Mouse (Mus musculus): ENCODE data around the gene Gm29427.
A peak's percentile ranks its signal among the peaks of the same experiment; 100 is the strongest.
"Not testable (repeated sequence)": the region's sequence is repeated elsewhere in the genome, so short reads cannot be mapped to it uniquely, and the experiment has no call there.

The Gm29427 gene

GRCm38 (mm10) chr1:130659641-130660040, 56.0 kb downstream of the Gm29427 start:
- DNase-seq (ENCODE audit: low read depth): not testable (repeated sequence)

GRCm38 (mm10) chr1:130644103-130644502, 71.5 kb downstream of the Gm29427 start:
- DNase-seq (ENCODE audit: low read depth): no peak

- DNase-seq (ENCODE audit: low read depth): no peak
Measured at GRCm38 (mm10) chr1:130640967-130641366, 74.6 kb downstream of the Gm29427 start.

GRCm38 (mm10) chr1:130633761-130634410, 81.7 kb downstream of the Gm29427 start:
- DNase-seq (ENCODE audit: low read depth): peak; percentile 63

GRCm38 (mm10) chr1:130633316-130633715, 82.3 kb downstream of the Gm29427 start:
- DNase-seq (ENCODE audit: low read depth): no peak

GRCm38 (mm10) chr1:130629521-130629920, 86.1 kb downstream of the Gm29427 start, which contains the start of gene Zp3r:
TSS of gene Zp3r (minus strand) at chr1:130629621.
- no peak for DNase-seq (ENCODE audit: low read depth)

All from c-Kit-positive CD71-negative TER-119-negative erythroid progenitor cells, embryonic 14.5 days (primary cell).